Mouse (Mus musculus) ovary, postnatal 36 days (tissue): ENCODE results near the gene Caskin1.

ENCODE experiments used
- DNase-seq: peaks from one replicate; pipeline ENCODE4 v3.0.0; 2022; ENCODE audit warnings: low spot score, mixed read lengths

Gene Caskin1

DNA sequence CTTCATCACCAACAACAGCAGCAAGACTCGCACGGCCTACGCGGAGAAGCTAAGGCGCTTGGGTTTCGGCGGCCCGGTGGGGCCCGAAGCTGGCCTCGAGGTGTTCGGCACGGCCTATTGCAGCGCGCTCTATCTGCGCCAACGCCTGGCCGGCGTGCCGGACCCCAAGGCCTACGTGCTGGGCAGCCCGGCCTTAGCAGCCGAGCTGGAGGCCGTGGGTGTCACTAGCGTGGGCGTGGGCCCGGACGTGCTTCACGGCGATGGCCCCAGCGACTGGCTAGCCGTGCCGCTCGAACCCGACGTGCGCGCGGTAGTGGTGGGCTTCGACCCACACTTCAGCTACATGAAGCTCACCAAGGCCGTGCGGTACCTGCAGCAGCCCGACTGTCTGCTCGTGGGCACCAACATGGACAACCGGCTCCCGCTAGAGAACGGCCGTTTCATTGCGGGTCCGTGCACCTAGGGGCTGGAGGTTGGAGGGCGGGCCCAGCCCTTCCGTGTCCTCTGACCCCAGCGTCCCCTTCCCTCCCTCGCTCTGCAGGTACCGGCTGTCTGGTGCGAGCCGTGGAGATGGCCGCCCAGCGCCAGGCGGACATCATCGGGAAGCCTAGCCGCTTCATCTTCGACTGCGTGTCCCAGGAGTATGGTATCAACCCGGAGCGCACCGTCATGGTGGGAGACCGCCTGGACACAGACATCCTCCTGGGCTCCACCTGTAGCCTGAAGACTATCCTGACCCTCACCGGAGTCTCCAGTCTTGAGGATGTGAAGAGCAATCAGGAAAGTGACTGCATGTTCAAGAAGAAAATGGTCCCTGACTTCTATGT, 17.5 kb upstream of the Caskin1 start:
- DNase-seq: peak; percentile 51

DNA sequence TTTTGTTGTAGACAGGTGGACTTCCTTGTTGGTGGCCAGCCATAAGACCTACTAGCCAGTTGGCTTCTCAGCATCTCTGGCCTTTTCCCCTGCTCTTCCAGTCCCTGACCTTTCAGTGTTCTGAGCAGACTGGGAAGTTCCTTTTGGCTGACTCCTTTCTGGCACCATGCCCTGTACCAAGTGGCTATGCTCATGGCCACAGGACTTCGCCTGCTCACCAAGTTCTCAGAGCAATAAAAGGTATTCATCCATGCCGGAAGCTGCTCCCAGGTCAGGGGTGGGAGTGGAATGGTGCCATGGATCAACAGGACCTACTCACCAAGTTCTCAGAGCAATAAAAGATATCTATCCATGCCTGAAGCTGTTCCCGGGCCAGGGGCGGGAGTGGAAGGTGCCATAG, 15.9 kb upstream of the Caskin1 start:
- peak; percentile 62 for DNase-seq

DNA sequence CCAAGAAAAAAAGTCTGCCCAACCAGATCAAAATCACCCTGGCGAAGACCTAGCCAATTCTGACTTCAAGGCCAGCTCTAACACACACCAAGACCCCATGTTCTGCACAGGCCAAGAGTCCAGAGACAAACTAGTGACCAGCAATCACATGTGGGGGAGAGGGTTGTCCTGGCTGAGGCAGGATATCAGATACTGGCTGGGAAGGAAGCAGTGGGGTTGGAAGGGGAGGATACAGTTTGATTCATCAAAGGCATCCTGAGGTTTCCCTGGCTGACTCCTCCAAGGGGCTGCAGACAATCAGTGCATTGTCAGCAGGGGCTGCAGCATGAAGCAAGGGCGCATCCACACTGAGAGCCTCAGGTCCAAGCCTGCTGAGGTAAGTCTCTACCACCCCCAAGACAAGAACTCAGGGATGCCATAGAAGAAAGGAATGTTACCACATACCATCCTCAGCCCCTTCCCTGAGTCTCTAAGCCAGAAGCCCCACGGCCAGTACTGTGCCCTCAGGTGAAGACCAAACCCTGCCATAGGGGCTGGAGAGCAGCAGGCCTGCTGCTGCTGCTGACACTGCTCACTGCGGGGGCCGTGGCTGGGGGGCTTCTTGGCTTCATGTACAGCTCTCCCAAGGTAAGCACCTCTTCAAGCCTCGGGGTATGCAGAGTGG, 14.7 kb upstream of the Caskin1 start, which contains the start of gene Bricd5:
Bricd5 (plus strand) TSS at position 273 of the 664 bp plus-strand sequence.
- DNase-seq: no peak

DNA sequence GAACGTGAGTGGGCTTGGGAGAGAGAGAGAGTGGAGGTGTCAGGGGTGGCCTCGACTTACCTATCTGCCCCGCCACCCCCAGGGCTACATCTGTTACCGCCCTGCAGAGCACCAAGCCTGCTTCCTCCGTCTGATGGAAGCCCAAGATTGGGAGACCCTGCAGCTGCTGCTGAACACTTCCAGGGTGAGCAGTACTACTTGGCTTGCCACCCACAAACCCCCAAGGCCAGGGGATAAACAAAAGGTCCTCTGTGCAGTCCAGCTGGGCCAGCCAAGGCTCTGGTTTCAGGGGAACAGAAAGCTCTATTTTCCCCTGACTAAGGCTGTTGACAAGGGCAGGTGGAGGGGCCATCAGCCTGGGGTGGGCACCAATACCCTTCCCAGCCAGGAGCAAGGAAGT, 13.8 kb upstream of the Caskin1 start:
- no peak for DNase-seq

DNA sequence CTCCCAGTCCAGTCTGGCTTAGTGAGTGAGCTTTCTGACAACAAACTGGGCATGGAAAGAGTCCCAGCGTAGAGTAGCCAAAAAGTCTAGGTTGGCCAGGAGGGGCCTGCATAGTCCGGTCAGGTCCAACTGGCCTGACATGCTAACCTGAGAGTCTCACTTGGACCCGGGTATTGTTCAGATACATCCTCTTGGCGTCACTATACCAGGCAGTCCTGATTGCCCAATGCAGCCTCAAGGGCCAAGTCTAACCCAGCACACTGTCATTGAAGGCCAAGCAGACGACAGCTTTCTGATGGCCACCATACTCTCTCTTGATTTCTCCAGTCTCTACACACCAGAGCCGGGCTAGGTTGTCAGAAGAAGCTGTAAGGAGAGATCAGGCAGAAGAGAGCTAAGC, 12.8 kb upstream of the Caskin1 start:
- no peak for DNase-seq

DNA sequence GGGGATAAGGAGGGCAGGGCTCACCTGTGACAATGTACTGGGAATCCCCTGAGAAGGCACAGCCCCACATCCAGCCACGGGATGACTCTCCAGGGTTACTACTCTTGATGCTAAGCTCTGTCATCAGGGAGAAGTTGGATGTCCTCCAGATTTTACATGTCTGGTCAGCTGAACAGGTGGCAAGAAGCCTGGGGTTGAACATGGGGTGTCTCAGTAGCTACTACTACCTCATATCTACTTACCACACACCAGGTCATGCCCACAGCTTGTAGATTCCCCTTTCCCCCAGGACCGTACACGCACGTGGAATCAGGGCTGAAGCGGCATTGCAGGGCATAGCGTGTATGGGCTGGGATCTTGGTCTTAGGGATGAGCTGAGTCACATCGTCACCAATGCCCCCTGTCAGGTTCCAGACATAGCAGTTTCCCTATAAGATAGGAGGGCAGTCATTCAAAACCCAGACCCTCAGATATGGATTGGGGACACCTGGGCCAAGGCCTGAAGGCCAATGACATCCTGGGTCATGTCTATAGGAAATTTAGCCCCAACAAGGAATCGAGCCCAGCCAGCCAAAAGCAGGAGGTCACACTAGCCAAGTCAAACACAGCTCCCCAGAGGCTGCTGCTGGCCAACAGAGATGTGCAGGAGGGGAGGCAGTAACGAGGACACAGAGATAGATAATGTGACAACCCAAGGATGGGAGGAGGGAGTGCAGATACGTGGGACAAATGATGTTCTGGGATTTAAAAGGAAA, 12.2 kb upstream of the Caskin1 start:
- no peak for DNase-seq

DNA sequence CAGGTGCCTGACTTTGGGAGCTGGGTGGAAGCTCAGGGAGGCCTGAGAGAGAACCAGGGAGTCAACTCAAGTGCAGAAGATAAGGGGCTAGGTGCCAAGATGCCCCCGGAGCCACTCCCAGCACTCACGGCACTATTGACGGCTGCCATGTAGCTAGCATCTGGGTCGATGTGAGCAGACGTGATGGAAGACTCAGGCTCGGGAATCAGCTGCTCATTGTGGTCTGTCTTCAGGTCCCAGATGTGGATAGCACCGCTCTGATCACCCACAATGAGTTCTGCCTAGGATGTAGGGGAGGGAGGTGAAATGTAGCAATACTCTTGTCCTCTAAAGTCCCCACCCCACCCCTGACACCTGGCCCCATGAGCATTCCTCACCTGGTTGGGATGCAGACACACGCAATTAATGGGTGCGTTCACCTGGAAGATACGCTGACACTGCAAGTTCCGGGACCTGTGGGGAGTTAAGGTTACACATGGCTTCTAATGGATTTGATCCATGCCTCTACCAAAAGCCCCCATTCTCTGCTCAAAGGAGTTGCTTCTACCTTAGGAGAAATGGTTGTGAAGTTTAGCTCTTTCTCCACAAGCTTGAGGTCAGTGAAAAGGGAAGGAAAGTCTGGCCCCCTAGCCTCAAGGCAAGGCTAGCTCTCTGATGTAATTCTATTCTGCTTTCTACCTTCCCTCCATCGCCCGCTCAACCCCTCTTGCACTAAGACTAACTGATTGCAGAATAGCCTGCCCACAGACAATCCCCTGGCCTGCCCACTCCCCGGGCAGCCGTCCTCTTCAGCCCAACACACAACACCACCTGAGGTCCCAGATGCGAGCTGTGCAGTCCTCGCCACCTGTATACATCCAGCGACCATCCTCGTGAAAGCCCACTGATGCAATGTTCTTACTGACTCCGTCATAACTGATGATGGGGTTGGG, 11.1 kb upstream of the Caskin1 start:
- DNase-seq: no peak

DNA sequence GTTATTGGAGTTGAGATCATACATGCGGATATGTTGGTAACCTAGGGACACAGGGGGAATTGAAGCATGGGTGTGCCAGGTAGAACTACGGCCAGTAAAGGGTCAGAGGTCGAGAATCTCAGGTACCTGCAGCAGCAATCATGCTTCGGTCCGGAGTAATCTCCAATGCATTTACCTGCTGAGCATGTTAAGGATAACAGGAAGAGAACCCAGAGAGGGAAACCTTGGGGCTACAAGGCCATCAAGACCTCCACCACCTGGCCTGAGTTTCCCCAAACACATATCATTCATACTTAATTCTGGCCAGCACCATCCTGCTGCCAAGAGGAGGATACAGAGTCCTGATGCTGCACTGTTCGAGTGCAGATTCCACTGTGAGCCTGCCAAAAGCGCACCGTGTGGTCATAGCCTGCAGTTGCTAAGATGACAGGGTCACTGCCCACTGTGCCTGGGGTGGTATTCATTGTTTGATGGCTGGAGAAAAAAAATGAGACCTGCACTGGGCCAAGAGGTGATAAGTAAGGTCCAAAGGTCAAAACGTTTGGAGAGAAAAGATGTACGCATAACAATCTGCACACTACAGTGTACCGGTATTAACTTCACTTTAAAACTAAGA, 10.3 kb upstream of the Caskin1 start:
- no peak for DNase-seq

DNA sequence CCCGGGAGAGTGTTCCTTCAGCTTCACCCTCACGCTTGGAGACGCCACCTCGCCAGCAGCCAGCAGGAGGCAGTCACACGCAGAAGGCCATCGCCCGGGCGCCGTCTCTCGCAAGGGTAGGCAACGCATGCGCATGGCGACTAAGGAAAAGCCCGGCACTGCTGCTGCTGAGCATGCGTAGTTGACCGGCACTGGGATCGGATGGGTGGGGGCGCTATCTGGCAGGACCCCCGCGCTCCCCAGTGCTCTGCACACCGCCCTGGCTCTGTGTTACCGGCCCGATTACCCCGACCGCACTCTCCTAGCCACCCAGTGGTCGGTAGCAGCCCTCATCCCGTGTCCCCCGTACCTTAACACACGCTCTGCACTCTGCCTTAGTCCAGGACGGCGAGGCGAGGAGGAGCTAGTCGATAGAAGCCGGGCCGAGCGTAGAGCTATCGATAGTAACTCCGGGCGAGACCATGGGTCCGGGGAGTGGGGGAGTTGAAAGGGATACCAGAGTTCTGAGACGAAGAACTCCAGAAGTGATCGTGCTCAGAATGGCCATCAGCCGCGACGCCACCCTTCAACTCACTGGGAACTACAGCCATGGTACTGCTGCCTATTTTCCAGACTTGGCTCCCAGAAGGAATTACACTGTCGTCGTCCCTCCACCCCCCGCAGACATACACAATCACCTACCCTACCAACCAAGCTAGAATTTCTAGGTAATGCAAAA, 9.6 kb upstream of the Caskin1 start, which contains the start of gene Mlst8:
Mlst8 (minus strand) TSS at position 416 of the 718 bp plus-strand sequence.
- DNase-seq: peak; percentile 97

DNA sequence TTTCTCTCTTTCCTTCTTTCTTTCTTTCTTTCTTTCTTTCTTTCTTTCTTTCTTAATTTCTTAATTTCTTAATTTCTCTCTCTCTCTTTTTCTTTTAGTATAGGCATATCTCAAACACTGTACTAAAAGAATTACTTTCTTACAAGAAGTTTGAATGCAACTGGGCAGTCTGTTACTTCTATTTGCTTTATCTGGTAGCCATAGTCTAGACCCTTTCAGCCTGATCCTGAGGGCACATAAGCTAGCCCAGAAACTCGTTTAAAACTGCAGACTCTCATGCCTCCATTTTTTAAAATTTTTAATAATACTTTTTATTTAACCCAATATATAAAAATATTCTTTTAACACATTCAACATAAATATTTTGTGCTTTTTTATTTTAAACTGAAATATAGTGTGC, 9.0 kb upstream of the Caskin1 start:
- DNase-seq: no peak

DNA sequence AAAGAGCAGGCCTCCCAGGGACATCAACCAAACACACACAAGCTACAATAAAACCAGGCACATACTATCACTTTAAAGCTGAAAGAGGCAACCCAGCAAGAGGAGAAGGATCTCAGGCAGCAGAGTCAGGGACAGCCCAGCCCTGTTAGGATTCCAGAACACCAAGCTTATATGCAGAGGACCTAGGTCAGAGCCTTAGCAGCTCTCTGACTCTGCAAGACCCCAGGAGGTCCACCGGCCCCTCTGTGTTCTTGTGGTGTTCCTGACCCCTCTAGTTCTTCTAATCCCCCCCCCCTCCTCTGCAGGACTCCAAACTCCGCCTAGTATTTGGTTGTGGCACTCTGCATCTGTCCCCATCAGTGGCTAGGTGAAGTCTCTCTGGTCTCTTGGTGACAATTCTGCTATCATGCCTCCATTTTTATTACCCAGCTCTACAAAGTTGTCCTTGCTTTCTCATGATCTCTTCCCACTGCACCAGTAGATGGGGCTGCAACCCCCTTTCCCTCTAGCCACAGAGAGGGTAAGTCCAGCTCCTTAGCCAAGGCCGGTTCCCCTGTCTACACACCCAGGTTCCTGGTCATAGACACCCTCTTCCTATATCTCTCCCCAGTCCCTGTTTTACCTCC, 8.1 kb upstream of the Caskin1 start:
- no peak for DNase-seq

DNA sequence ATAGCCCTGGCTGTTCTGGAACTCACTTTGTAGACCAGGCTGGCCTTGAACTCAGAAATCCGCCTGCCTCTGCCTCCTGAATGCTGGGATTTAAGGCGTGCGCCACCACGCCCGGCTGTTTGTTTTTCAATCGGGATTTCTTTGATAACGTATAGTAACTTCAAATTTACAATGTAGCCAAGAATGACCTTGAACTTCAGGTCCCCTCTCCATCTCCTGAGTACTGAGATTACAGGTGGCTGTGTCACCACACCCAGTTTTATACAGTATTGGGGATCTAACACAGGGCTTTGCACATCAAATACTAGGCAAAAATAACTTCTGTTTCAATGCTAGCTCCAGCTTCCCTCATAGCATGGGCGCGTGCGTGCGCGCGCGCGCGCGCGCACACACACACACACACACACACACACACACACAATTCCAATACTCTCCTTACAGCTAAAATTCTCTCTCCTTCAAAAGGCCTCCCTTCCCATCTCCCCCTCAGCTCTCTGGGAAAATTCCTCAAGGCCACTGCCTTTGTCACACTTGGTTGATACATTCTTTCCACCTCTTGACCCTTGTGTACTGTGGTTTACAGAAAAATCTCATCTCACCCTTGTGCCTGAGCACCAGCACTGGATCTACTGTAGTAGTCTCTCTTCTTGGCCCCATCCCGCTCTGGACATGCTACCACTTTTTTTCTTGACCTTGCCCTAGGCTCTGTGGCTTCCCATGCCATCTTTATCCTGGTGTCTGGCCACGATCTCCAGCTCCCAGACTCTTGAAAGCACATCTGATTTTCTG, 7.2 kb upstream of the Caskin1 start:
- DNase-seq: no peak

DNA sequence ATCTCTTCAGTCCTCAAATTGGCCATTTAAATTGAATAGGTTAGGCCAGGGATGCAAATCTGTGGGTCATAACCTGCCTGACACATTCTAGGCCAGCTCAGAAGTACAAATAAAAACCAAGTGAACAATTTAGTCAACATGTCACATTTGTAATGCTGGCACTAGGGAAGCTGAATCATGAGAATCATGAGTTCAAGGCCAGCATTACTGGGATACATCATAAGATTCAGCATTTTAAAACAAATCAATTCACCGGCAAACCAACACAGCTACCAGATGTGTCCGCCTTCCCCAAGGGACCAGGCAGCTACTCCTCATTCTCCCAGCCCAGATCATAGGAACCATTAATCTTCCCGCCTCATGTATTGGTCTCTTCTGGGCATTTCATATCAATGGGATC, 4.9 kb upstream of the Caskin1 start:
- no peak for DNase-seq

DNA sequence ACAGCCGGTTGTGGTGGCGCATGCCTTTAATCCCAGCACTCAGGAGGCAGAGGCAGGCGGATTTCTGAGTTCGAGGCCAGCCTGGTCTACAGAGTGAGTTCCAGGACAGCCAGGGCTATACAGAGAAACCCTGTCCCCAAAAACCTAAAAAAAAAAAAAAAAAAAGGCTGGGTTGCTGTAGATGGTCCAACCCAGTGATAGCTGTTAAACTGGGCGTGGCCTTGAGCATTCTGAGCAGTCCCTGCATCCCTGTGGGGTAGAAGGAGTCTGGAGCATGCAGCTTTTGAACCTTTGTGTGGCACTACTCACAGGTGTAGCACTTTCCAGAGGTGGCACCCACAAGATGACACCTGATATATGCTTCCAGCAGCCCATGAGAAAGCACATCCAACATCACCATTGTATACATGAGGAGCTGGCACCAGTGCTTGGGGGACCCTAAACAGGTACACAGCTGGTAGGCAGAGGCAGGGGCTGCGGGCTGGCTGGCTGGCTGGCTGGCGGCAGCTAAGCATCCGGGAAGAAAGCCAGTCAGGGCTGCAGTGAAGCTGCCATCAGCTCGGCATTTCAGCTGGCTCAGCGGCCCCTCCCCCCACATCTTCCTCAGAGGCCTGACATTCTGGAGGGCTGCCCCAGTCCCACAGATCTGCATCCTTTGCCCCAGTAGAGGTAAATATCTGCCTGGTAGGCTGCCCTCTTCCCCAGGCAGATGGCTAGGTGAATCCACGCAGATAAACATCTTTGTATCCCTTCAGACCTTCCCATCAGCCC, 3.1 kb upstream of the Caskin1 start:
- DNase-seq: no peak

DNA sequence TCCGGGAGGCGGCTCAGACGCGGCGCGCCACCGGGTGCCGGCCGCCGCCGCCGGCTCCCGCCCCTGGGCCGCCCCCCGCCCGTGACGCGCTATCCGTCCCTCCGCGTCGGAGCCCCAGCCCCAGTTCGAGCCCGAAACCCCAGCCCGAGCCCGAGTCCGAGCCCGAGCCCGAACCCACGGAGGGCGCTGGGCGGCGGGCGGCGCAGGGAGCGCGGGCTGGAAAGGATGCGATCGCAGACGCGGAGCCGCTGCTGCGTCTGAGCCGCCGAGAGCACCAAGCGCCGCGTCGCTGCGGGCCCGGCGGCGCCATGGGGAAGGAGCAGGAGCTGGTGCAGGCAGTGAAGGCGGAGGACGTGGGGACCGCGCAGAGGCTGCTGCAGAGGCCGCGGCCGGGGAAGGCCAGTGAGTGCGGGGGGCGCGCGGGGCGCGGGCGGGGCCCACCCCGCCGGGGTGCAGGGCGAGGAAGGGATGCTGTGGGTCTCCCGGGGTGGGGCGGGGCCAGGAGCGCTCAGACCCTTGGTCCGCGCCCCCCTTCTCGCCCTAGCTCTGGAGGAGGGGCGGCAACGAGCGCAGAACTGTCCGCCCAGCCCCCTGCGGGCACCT, 362 bp downstream of the Caskin1 start:
- DNase-seq: peak; percentile 53

DNA sequence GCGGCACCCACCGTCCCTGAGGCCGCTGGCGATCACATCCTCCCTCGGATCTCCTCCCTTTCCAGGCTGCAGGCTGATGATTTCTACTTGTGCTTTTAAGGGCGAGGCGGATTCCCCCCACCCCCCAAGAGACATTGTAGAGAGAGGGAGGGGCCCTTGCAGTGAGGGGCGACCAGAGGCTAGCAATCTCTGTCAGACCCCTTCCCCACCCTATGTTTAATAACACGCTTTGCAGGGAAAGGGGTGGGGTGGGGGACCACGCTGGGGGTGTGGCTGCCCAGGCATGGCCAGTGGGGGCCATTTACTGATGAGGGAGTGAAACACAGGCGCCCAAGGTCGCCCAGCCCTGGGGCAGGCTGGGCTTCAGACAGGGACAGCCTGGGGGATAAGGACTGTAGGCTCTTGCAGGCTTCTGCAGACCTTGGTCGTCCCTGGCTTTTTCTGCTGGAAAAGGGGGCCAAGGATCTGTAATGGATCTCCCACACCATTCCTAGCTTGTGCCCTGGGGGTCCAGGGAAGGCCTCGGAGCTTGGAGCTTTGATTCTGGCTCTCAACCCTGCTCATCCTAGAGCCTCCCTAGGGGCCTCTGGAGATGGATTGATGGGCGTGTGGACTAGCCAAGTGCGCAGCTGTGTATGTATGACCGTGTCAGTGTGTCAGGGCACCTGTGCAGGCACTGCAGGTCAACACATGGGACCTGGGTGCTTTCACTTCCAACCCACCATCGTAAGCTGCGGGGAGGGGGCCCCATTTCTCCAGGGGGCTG, 1.0 kb downstream of the Caskin1 start:
- peak; percentile 66 for DNase-seq

DNA sequence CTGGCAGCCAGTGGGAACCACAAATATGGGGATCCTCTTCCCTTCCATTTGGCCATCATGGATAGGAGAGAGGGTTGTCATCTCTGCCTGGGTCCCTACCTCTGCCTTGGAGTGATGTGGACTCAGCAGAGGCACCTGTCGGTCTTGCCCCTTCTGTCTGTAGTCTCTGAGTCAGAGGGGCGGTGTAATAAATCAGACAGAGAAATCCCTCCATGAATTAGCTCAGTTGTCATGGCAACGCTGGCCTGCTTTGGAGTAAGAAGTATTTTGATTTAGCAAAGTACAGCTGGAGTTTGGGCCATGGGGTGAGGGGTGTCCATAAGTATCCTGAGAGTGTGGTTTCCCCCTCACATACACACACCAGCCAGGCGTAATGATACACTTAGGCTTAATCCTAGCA, 2.0 kb downstream of the Caskin1 start:
- DNase-seq: no peak
